Mouse (Mus musculus) forebrain, postnatal 0 days (tissue): ENCODE measurements around the gene Tprkb. TPM values are rescaled to one million over a fixed set of nuclear protein-coding genes. Genes with fewer than 3 reads are reported as not detected.
"Not testable (repeated sequence)": the region's sequence is repeated elsewhere in the genome, so short reads cannot be mapped to it uniquely, and the experiment has no call there.

Experiments
- ATAC-seq: fragments of 200-750 bp; cut with Nextera tagmentation; 2 replicates; pipeline ENCODE4 v1.8.0; 2017; ENCODE audit warnings: mild to moderate bottlenecking, moderate library complexity
- DNase-seq: peaks from one replicate; pipeline ENCODE4 v3.0.0-alpha.2; 2015
- H3K27ac ChIP-seq: fragments of 300-500 bp; sonication (generic); 2 replicates; pipeline ENCODE4 v1.5.1; 2014; ENCODE audit warnings: low read depth, mild to moderate bottlenecking, antibody characterized with exemption, low read length, moderate library complexity, mixed read lengths
- H3K27me3 ChIP-seq: fragments of 300-500 bp; sonication (generic); 2 replicates; pipeline ENCODE4 v1.6.1; 2014; ENCODE audit warnings: mild to moderate bottlenecking, low read length, mixed read lengths; ENCODE audit not compliant: insufficient read depth
- H3K36me3 ChIP-seq: fragments of 300-500 bp; sonication (generic); 2 replicates; pipeline ENCODE4 v1.6.1; 2014; ENCODE audit warnings: mild to moderate bottlenecking, moderate library complexity; ENCODE audit not compliant: insufficient read depth
- H3K4me1 ChIP-seq: fragments of 300-500 bp; sonication (generic); 2 replicates; pipeline ENCODE4 v1.6.1; 2014; ENCODE audit warnings: antibody characterized with exemption; ENCODE audit not compliant: insufficient read depth
- H3K4me2 ChIP-seq: fragments of 300-500 bp; sonication (generic); 2 replicates; pipeline ENCODE4 v1.6.1; 2014; ENCODE audit warnings: low read depth, mild to moderate bottlenecking, moderate library complexity
- H3K4me3 ChIP-seq: fragments of 300-500 bp; sonication (generic); 2 replicates; pipeline ENCODE4 v1.5.1; 2014; ENCODE audit warnings: low read depth, low read length, mixed read lengths
- H3K9ac ChIP-seq: fragments of 300-500 bp; sonication (generic); 2 replicates; pipeline ENCODE4 v1.6.1; 2014; ENCODE audit warnings: mild to moderate bottlenecking
- H3K9me3 ChIP-seq: fragments of 300-500 bp; sonication (generic); 2 replicates; pipeline ENCODE4 v1.6.1; 2016; ENCODE audit warnings: low read length
- CTCF ChIP-seq: sonication (generic); IDR thresholded peaks from 2 replicates; pipeline ENCODE4 v1.5.1; 2016; ENCODE audit warnings: antibody characterized with exemption, control low read depth, low read depth
- WGBS: fragments of 180-500 bp; shearing (Covaris S2); extraction: QIAGEN DNeasy Blood & Tissue Kit; methylation state at CpG from one replicate; pipeline ENCODE4 v1.1.7; 2014; 5-methylcytosine and 5-hydroxymethylcytosine counted together
- polyA plus RNA-seq: library from polyadenylated mRNA; unstranded; fragments of >200 nt; fragmentation: Nextera tagmentation; extraction: Ambion mirVana; gene quantifications from 2 replicates; pipeline ENCODE4 v1.2.1, GENCODE M21; 2015
- total RNA-seq: library from RNA; depleted of rRNA; stranded (reverse); fragments of >200 nt; gene quantifications from 2 replicates; pipeline ENCODE4 v1.2.3, GENCODE M21; 2014

Gene Tprkb
- total and polyA plus RNA-seq, 2 experiments from 2014 or later, result 66.8 to 69.6 TPM

DNA sequence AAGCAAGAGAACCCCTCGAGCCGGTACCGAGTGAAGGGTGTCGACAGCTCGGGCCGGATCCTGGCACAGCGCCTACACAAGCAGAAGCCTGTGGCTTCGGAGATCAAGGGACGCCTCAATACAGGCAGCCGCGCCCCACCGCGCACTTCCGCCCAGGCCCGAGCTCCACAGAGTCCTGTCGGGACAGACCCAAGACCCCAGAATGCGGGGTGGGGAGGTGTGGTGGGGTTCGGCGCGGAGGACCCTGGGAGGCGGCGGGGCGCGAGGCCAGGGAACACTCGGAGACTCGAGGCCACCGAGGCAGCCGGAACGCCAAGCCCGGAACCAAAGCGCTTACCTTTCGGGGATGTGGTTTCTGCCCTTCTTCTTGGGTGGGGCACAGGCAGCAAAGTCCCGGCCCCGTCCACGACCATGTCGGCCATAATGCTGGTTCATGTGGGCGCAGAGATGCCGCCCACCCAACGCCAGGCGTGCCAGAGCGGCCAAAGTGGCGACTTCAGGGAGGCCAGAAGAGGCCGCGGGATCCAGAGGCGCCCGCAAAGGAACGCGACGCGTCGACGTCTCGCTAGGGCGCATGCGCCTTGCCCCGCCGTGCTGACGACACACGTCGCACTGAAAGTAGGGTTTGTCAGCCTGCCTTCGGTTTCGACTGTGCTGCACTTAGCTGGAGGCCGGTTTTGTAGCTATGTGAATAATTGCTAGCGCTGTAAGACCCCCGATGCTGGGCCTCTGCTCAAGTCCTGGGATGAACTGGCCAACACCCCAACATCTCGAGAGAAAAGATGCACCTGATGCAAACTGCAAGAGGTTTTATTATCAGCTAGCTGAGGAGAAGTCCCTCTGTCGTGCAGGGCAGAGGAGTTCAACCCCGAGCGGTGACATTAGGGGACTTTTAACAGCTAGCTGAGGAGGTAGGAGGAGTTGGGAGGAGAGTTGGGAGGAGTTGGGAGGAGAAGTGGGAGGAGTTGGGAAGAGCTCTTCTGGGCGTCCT, 49.7 kb downstream of the Tprkb start, which contains the start of gene Dusp11:
Gene Dusp11 (minus strand): TSS at position 567 of the 991 bp plus-strand sequence.
- DNase-seq (peak; percentile 97), ATAC-seq (peak; percentile 98)
- H3K4me1 ChIP-seq, result peaks cover 3% of the 10 kb centered on the region; the same call in 1 of the 2 replicates
- H3K27ac ChIP-seq, result peak within 1 kb of the TSS; percentile 96
- WGBS, result 3% methylated on average over 68 of the region's 70 CpGs
- H3K9me3 ChIP-seq, result no peaks in the 10 kb centered on the region
- peak within 1 kb of the TSS; percentile 84 for H3K4me3 ChIP-seq
- TF ChIP-seq CTCF, result no peak; the same call in 1 of the 2 replicates
- H3K27me3 ChIP-seq, result no peaks in the 10 kb centered on the region
- H3K4me2 ChIP-seq, result peak within 1 kb of the TSS; percentile 81
- H3K36me3 ChIP-seq, result peaks cover 5% of the 10 kb centered on the region; the same call in 1 of the 2 replicates
- peak within 1 kb of the TSS; percentile 91 for H3K9ac ChIP-seq

DNA sequence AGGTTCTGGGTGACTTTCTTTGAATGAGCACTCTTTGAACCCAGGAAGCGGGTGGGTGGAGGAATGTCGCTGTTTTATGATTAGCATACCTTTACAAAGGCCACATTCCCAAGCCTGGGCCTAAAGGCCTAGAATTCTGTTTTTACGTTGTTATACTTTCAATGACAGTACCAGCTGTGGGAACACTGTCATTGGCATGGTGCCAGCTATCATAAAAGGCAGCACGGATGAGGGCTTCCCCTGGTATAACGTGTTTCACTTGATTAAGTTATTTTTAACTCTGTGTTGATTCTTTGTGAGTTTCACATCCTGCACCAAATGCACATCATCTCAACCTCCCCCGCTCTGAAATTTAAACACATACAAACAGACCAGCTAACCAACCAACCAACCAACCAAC, 54.4 kb downstream of the Tprkb start:
- not testable (repeated sequence) for H3K27ac ChIP-seq, ATAC-seq, H3K9me3 ChIP-seq, H3K9ac ChIP-seq, H3K4me2 ChIP-seq, H3K4me3 ChIP-seq, H3K4me1 ChIP-seq, H3K36me3 ChIP-seq, H3K27me3 ChIP-seq
- peak; percentile 25 for DNase-seq
- WGBS, result 25% methylated on average over 4 of the region's 6 CpGs

DNA sequence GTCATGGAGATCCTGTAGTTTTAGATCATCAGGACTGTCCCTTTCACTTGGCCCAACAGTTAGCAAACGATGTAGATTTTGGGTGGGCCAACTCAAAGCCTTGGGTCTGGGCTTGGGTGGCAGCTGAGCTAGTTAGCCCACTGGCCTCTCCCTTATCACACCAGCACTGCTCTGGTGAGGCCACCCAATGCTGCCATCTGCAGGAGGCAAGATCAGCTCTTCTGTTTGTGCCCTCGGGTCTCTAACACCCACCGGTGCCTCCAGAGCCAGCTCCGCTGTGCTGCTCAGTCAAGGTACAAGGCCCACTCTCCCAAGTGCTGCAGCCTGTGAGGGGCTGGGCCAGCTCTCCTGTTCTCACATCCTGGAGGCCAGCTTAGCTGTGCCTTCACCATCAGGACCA, 55.0 kb downstream of the Tprkb start:
- no peak for TF ChIP-seq CTCF
- WGBS, result 77% methylated on average over 4 of the region's 4 CpGs
- H3K27me3 ChIP-seq, result no peaks in the 10 kb centered on the region

DNA sequence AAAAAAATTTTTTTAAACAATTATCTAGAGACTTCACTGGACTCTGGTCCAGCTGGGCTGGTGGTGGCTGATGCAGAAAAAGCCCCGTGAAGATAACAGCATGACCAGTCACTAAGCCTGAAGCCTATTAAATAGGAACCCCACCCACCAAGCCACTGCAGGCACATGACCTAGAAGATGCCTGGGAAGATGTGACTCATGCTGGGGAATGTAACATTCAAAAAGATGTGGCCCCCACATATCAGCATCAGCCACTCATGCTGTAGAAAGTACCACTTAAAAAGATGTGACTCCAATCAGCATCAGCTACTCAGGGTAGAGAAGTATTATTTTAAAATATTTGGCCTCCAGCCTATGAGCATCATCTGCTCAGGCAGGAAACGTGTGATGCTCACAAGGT, 58.2 kb downstream of the Tprkb start:
- H3K4me3 ChIP-seq, result no peak overlapping the region
- H3K9ac ChIP-seq, result no peak overlapping the region
- H3K9me3 ChIP-seq, result no peaks in the 10 kb centered on the region
- 76% methylated on average over 2 of the region's 2 CpGs for WGBS
- DNase-seq (no peak), ATAC-seq (no peak)
- no peak overlapping the region for H3K4me2 ChIP-seq
- no peaks in the 10 kb centered on the region for H3K4me1 ChIP-seq
- H3K36me3 ChIP-seq, result no peaks in the 10 kb centered on the region
- no peak overlapping the region for H3K27ac ChIP-seq
- no peak for TF ChIP-seq CTCF
- H3K27me3 ChIP-seq, result no peaks in the 10 kb centered on the region

More for the DNA sequence above, 55.0 kb downstream of the Tprkb start:
- Histone ChIP-seq H3K9me3 (no peaks in the 10 kb centered on the region), H3K27ac (0 out of 2 replicates have a peak overlapping the region, but pooled peaks have one; percentile 9), H3K4me1 (no peaks in the 10 kb centered on the region), H3K36me3 (no peaks in the 10 kb centered on the region), H3K4me3 (no peak overlapping the region), H3K9ac (no peak overlapping the region), H3K4me2 (no peak overlapping the region)
- DNase-seq (no peak), ATAC-seq (no peak)

DNA sequence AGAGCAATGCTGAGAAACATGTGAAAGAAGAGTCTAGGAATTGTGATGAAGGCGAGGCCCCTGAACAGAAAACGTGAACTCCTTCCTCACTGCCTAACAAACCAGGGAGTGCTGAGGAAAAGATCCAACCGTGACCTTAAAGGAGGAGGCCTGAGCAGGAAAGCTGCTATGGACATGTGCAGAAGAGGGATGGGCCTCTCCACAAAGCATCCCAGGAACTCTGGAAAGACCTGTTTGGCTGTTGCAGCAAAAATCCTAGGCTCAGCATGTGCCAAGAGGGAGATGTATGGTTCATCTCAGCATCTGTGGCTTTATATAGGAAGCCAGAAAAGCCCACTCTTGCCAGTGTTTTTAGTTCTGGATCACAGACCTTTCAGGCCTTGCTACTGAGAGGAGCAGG, 61.0 kb downstream of the Tprkb start:
- H3K9me3 ChIP-seq, result no peaks in the 10 kb centered on the region
- TF ChIP-seq CTCF, result no peak
- H3K9ac ChIP-seq, result no peak overlapping the region
- H3K27ac ChIP-seq, result no peak overlapping the region
- no peak overlapping the region for H3K4me2 ChIP-seq
- no peaks in the 10 kb centered on the region for H3K36me3 ChIP-seq
- no peak for ATAC-seq
- H3K27me3 ChIP-seq, result no peaks in the 10 kb centered on the region
- WGBS, result 73% methylated on average over 3 of the region's 3 CpGs
- DNase-seq, result no peak
- no peak overlapping the region for H3K4me3 ChIP-seq
- H3K4me1 ChIP-seq, result no peaks in the 10 kb centered on the region

DNA sequence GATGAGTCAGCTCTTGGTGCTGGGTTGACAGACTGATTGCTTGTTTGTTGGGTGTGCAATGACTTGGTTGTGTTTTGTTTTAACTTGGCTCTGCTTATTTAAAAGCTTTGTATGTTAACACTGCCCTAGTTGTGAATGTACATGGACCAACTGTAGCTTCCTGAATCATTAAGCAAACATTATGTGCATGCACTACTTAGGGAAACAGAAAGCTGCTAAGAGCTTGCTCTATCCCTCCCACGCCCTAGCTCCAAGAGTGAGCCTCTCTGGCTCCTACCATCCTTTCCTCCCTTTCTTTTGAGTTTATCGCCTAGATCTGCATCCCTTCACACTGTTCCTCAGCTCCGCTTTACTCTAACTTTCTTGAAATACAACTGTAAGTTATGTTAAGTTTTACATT, 61.7 kb downstream of the Tprkb start:
- H3K4me2 ChIP-seq, result no peak overlapping the region
- no peaks in the 10 kb centered on the region for H3K4me1 ChIP-seq
- H3K9me3 ChIP-seq, result no peaks in the 10 kb centered on the region
- no peak for ATAC-seq
- no peak overlapping the region for H3K4me3 ChIP-seq
- H3K9ac ChIP-seq, result no peak overlapping the region
- H3K27ac ChIP-seq, result no peak overlapping the region
- no peaks in the 10 kb centered on the region for H3K27me3 ChIP-seq
- no peaks in the 10 kb centered on the region for H3K36me3 ChIP-seq
- 83% methylated on average over 3 of the region's 3 CpGs for WGBS
- DNase-seq, result no peak
- TF ChIP-seq CTCF, result no peak

DNA sequence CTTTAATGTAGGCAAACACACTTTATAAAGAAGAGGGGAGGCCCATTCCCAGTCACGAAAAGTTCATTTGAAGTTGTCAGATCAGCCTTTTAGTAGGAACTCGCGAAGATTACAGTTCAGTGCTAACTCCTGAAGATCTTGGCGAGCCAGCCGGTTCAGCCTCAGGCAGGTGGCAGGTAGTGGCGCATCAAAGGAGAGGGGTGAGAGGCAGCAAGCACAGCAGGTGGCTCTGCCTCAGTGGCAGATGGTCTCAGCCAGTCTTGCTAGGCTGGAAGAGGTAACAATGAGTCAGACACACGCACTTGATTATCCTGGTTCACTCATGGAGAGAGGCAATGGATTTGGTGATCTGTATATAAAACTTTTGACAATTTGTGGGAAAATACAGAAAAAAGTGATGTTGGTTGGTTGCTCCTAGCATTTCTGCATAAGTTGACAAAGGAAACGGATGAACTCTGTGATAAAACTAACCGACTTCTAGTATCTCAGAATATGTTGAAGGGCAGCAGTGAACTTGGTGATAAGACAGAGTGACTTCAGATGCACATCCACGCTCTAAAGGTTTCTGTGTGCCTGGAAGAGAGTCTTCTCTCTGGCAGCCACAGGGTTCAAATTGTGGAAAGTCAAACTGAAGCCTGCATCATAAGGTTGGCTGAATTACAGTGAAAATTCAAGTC, 63.4 kb downstream of the Tprkb start:
- Histone ChIP-seq H3K9ac (no peak overlapping the region), H3K4me2 (no peak overlapping the region), H3K27ac (no peak overlapping the region), H3K4me3 (no peak overlapping the region), H3K36me3 (no peaks in the 10 kb centered on the region), H3K4me1 (no peaks in the 10 kb centered on the region), H3K27me3 (no peaks in the 10 kb centered on the region), H3K9me3 (no peaks in the 10 kb centered on the region)
- 71% methylated on average over 10 of the region's 10 CpGs for WGBS
- no peak for ATAC-seq
- no peak for DNase-seq
- TF ChIP-seq CTCF, result no peak
